Mouse (Mus musculus) olfactory bulb, adult 2 months (tissue): Measurements from ENCODE around the gene Adgrv1.

Experiments used
- CTCF ChIP-seq: fragments of 200-500 bp; IDR thresholded peaks from 2 replicates; pipeline ENCODE4 v1.5.1; 2012; ENCODE audit warnings: low read depth, mild to moderate bottlenecking, low read length, moderate library complexity; ENCODE audit not compliant: insufficient read depth
- POLR2A ChIP-seq: fragments of 200-500 bp; IDR thresholded peaks from 2 replicates; pipeline ENCODE4 v1.6.1; 2012; ENCODE audit warnings: mild to moderate bottlenecking, low read depth, low read length, moderate library complexity; ENCODE audit not compliant: insufficient read depth

- TF ChIP-seq CTCF (no peak), POLR2A (no peak)
These were observed 529.2 kb downstream of the Adgrv1 start for GRCm38 (mm10) chr13:81103794-81104193.
